Mouse (Mus musculus): ENCODE data around the gene Gabbr2.

DNA sequence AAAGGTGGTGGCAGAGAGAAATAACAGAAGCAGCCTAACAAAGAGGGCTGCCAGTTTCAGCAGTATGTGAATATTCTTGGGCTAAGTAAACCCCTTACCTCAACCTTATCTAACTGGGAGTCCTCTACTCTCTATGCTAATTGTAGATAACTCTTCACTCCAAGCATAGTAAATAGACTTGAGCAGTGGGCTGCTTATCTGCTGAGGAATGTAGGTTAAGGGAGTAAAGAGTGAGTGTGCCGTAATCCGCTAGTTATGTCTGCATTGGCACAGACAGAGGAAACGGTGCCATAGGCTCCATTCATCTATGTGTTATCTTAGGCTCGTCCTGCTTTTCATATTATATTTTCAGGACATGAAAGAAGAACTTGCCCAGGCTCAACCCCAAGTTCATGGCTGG is 129.0 kb downstream of the Gabbr2 start:
- TF ChIP-seq CTCF (conservative IDR thresholded peaks at IDR 0.05 in 1 of 2, IDR thresholded peaks at IDR 0.05 in 1 of 2; ENCODE audit: low read depth in 2 of 2, low read length in 2 of 2): no peak
- no peak for TF ChIP-seq CHD2 (IDR thresholded peaks at IDR 0.05; ENCODE audit: low read length)
- no peak for TF ChIP-seq EP300 (IDR thresholded peaks at IDR 0.05; ENCODE audit: low read length)
- no peak for TF ChIP-seq HCFC1 (IDR thresholded peaks at IDR 0.05; ENCODE audit: low read depth, low read length)
- TF ChIP-seq TBP (conservative IDR thresholded peaks at IDR 0.05; ENCODE audit: low read depth, low read length): no peak
- no peak for TF ChIP-seq POLR2A (IDR thresholded peaks at IDR 0.05; ENCODE audit: low read depth, low read length)
- no peak for TF ChIP-seq SIN3A (IDR thresholded peaks at IDR 0.05; ENCODE audit: low read length)
- no peak for TF ChIP-seq ZC3H11A (IDR thresholded peaks at IDR 0.05; ENCODE audit: low read depth, low read length)
- TF ChIP-seq ZNF384 (IDR thresholded peaks at IDR 0.05; ENCODE audit: low read depth, low read length): no peak
- TF ChIP-seq PAX5 (IDR thresholded peaks at IDR 0.05; ENCODE audit: low read length): no peak
- TF ChIP-seq MXI1 (IDR thresholded peaks at IDR 0.05; ENCODE audit: low read depth, low read length): no peak
- no peak for TF ChIP-seq USF1 (IDR thresholded peaks at IDR 0.05; ENCODE audit: low read depth, low read length)
